11 mouse cellular contexts compared by ENCODE assay signal in genomic region chr4:150403941-150404340, GRCm38 (mm10).
DNase-seq lines count a peak whose midpoint lies in the region; ATAC-seq and TF ChIP-seq lines count a peak whose summit lies in the region.
"Had no signal": no experiment of that assay in that cellular context is flagged by ENCODE, and none has a peak within 500 bp of the region (broad histone marks: within the 10 kb centered on the region; RNA-seq: fewer than 3 reads in every experiment).

No protein-coding gene starts in this region.

- TF ChIP-seq POLR2A in lung, adult 2 months (IDR thresholded peaks at IDR 0.05; ENCODE audit: borderline replicate concordance, extremely low read depth, low read depth, low read length): no peak

- H3K4me1 ChIP-seq in lung, embryonic 14.5 days (ENCODE audit: insufficient read depth): peaks cover 40% of the 10 kb centered on the region
- H3K4me1 ChIP-seq in lung, adult 2 months (ENCODE audit: control insufficient read depth, insufficient read depth, low read length): peaks cover 48% of the 10 kb centered on the region
- H3K4me1 ChIP-seq in neural tube, embryonic 15.5 days: peaks cover 58% of the 10 kb centered on the region

- no peak for TF ChIP-seq CTCF in lung, embryonic 14.5 days (IDR thresholded peaks at IDR 0.05; ENCODE audit: low read depth)
- no peak for TF ChIP-seq CTCF in lung, adult 2 months (IDR thresholded peaks at IDR 0.05; ENCODE audit: insufficient read depth, low read length)

- peak overlapping the region; percentile 48 for H3K27ac ChIP-seq in lung, embryonic 14.5 days (ENCODE audit: low read depth)
- peak overlapping the region; percentile 68 for H3K27ac ChIP-seq in neural tube, embryonic 15.5 days (replicated peaks)
- H3K27ac ChIP-seq: embryonic facial prominence, embryonic 12.5 days; neural tube, embryonic 12.5 days had no signal

- intact Hi-C loops in heart, postnatal 14 days (cut with DNase I): loop anchor here (5.0 kb wide), 1 partner anchor 38 kb away; no protein-coding TSS in a partner anchor

- 54% methylated on average over 11 of the region's 11 CpGs for WGBS in lung, embryonic 14.5 days
- 64% methylated on average over 11 of the region's 11 CpGs for WGBS in lung, adult 2 months
- WGBS in neural tube, embryonic 15.5 days: 50% methylated on average over 11 of the region's 11 CpGs

- DNase-seq in cerebellum, postnatal 10 days: peak; percentile 31 to 34
- no peak for DNase-seq in cerebellum, adult 18-20 months
- peak; percentile 36 for DNase-seq in lung, embryonic 14.5 days
- DNase-seq in lung, adult 2 months: no peak
- peak; percentile 16 to 27 for DNase-seq in heart, postnatal 14 days
- no peak for DNase-seq in ovary, postnatal 10 days (ENCODE audit: low spot score)
- DNase-seq in right cerebral cortex, postnatal 36 days (ENCODE audit: low spot score in 2 of 2): no peak

- no peak for ATAC-seq in lung, embryonic 14.5 days (ENCODE audit: insufficient read depth)
- no peak for ATAC-seq in neural tube, embryonic 15.5 days (ENCODE audit: low FRiP score)
- ATAC-seq: Patski had no signal

- no peak overlapping the region for H3K4me3 ChIP-seq in lung, embryonic 14.5 days (ENCODE audit: low read depth, low read length)
- no peak overlapping the region for H3K4me3 ChIP-seq in lung, adult 2 months (replicated peaks; ENCODE audit: extremely low read depth, low read depth, low read length)
- H3K4me3 ChIP-seq in neural tube, embryonic 15.5 days (replicated peaks): no peak overlapping the region
- H3K4me3 ChIP-seq: embryonic facial prominence, embryonic 12.5 days; neural tube, embryonic 12.5 days had no signal

- H3K9ac ChIP-seq in lung, embryonic 14.5 days: no peak overlapping the region
- H3K9ac ChIP-seq in neural tube, embryonic 15.5 days (replicated peaks): no peak overlapping the region
- H3K9ac ChIP-seq: embryonic facial prominence, embryonic 12.5 days; neural tube, embryonic 12.5 days had no signal

- no peaks in the 10 kb centered on the region for H3K27me3 ChIP-seq in lung, embryonic 14.5 days (ENCODE audit: insufficient read depth, low read length)
- H3K27me3 ChIP-seq in neural tube, embryonic 15.5 days (replicated peaks): no peaks in the 10 kb centered on the region
- H3K27me3 ChIP-seq: embryonic facial prominence, embryonic 12.5 days; neural tube, embryonic 12.5 days; Patski had no signal

- H3K9me3 ChIP-seq in lung, embryonic 14.5 days (ENCODE audit: low read depth, low read length): no peaks in the 10 kb centered on the region
- H3K9me3 ChIP-seq in neural tube, embryonic 15.5 days (replicated peaks): no peaks in the 10 kb centered on the region
- H3K9me3 ChIP-seq: embryonic facial prominence, embryonic 12.5 days; neural tube, embryonic 12.5 days had no signal

- no peak overlapping the region for H3K4me2 ChIP-seq in lung, embryonic 14.5 days
- H3K4me2 ChIP-seq in neural tube, embryonic 15.5 days: no peak overlapping the region
- H3K4me2 ChIP-seq: embryonic facial prominence, embryonic 12.5 days; neural tube, embryonic 12.5 days had no signal

- peaks cover 22% of the 10 kb centered on the region for H3K36me3 ChIP-seq in lung, embryonic 14.5 days (ENCODE audit: insufficient read depth)
- H3K36me3 ChIP-seq in neural tube, embryonic 15.5 days: 0 out of 2 replicates have a peak, but pooled peaks cover 3% of the 10 kb centered on the region

Comparison
In these comparisons a context has a peak if more than half of its experiments do, and no peak if none do; other contexts are left out.
1. DNase-seq: peak in cerebellum, postnatal 10 days (2 of 2), lung, embryonic 14.5 days (single experiment) and heart, postnatal 14 days (2 of 2); none in cerebellum, adult 18-20 months (0 of 2), lung, adult 2 months (single experiment), ovary, postnatal 10 days (single experiment) and right cerebral cortex, postnatal 36 days (0 of 2).